Mouse (Mus musculus) ES-Bruce4 (cell line): Measurements from ENCODE around the gene Wdr17. TPM values are rescaled to one million over a fixed set of nuclear protein-coding genes. Genes with fewer than 3 reads are reported as not detected.

Experiments used
- H3K27ac ChIP-seq: 2 replicates; pipeline ENCODE4 v1.5.1; 2012; ENCODE audit warnings: low read length, inconsistent platforms; ENCODE audit not compliant: insufficient read depth
- H3K27me3 ChIP-seq: 2 replicates; pipeline ENCODE4 v1.6.1; 2012; ENCODE audit warnings: mild to moderate bottlenecking, low read length, inconsistent platforms; ENCODE audit not compliant: control insufficient read depth, poor library complexity, insufficient read depth, severe bottlenecking
- H3K36me3 ChIP-seq: 2 replicates; pipeline ENCODE4 v1.6.1; 2012; ENCODE audit warnings: inconsistent platforms, mild to moderate bottlenecking, low read length, moderate library complexity; ENCODE audit not compliant: control insufficient read depth, poor library complexity, insufficient read depth, severe bottlenecking
- H3K4me1 ChIP-seq: one replicate; pipeline ENCODE4 v1.8.1; 2011; ENCODE audit warnings: low read length; ENCODE audit not compliant: control insufficient read depth, insufficient read depth
- H3K4me3 ChIP-seq: 2 replicates; pipeline ENCODE4 v1.5.1; 2011; ENCODE audit warnings: low read depth, mild to moderate bottlenecking, low read length
- H3K9ac ChIP-seq: 2 replicates; pipeline ENCODE4 v1.6.1; 2012; ENCODE audit warnings: low read depth, mild to moderate bottlenecking, inconsistent platforms; ENCODE audit not compliant: poor library complexity, severe bottlenecking
- H3K9me3 ChIP-seq: replicated peaks from 2 replicates; pipeline ENCODE4 v1.6.1; 2012; ENCODE audit warnings: mild to moderate bottlenecking, low read length, inconsistent platforms; ENCODE audit not compliant: control insufficient read depth, poor library complexity, insufficient read depth, severe bottlenecking
- CTCF ChIP-seq: IDR thresholded peaks from one replicate; pipeline ENCODE4 v1.8.1; 2011; ENCODE audit warnings: low read depth, low read length
- EP300 ChIP-seq: IDR thresholded peaks from 2 replicates; pipeline ENCODE4 v1.6.1; 2011; ENCODE audit warnings: low read depth, low read length; ENCODE audit not compliant: insufficient read depth
- POLR2A ChIP-seq: IDR thresholded peaks from one replicate; pipeline ENCODE4 v1.8.1; 2011; ENCODE audit warnings: low read length; ENCODE audit not compliant: insufficient read depth
- polyA plus RNA-seq: library from polyadenylated mRNA; stranded (reverse); fragments of >200 nt; gene quantifications from 2 replicates; pipeline ENCODE4 v1.2.4, GENCODE M21; 2011; ENCODE audit warnings: low read depth; ENCODE audit not compliant: missing spikeins, insufficient read depth, insufficient read length

The Wdr17 gene
- polyA plus RNA-seq, 1 experiment: 0.97 TPM

DNA sequence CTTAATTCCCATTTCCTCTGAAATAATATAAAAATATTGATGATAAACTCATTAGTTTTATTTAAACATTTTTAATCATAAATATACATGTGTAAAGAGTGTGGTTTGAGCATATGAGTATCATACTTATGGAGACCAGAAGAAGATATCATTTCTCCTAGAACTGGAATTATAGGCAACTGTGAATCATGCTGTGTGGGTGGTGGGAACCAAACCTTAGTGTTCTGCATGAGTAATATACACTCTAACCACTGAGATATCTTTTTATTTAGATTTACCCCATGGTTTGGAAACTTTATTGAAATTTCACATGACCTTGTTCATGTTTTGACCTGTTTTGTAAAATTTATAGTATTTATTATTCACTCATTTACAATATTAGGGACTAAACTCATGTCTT is 68.3 kb downstream of the Wdr17 start:
- Histone ChIP-seq H3K36me3 (no peaks in the 10 kb centered on the region), H3K4me1 (no peaks in the 10 kb centered on the region), H3K27ac (no peak overlapping the region), H3K27me3 (no peaks in the 10 kb centered on the region), H3K4me3 (no peak overlapping the region), H3K9ac (no peak overlapping the region), H3K9me3 (peaks cover 6% of the 10 kb centered on the region; the same call in 1 of the 2 replicates)
- TF ChIP-seq EP300 (no peak), CTCF (no peak), POLR2A (no peak)

DNA sequence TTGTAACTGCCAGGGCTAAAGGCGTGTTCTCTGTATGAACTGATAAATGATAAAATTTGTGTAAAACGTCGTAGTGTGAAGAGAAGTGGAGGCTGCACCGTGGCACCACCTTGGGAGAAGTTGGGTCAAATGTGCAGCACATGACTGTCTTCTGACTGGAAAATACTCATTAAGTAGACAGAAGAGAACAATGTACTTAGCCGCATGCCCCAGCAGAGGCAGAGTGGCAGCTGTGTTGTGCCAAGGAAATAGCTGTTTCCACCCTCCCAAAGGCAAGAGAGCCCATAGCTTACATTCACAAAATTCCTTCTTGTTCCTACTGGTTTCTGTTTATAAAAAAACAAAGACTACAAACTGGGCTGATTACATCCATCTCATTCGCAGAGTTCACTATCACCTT is 78.8 kb downstream of the Wdr17 start:
- H3K4me1 ChIP-seq: no peaks in the 10 kb centered on the region
- H3K9me3 ChIP-seq: no peaks in the 10 kb centered on the region
- TF ChIP-seq CTCF (no peak), POLR2A (no peak), EP300 (no peak)
- H3K9ac ChIP-seq: no peak overlapping the region
- no peaks in the 10 kb centered on the region for H3K36me3 ChIP-seq
- H3K27ac ChIP-seq: no peak overlapping the region
- no peak overlapping the region for H3K4me3 ChIP-seq
- no peaks in the 10 kb centered on the region for H3K27me3 ChIP-seq

DNA sequence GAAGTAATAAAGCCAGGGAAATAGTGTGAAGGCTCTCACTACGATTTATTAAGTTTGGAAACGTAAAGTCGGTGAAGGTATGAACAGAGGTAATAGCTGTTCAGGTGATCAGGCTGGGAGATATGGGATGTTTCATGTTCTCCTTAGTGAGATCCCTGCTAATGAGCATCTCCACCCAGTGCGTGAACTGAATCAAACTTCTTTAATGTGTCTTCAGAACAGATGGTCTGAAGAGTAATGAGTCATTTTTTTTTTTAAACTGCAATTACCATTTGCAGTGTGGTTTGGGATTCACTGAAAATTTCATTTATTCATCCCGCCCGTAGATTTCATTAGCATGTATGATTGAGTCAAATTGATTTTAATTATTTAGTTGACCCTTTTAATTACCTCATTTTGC is 80.8 kb downstream of the Wdr17 start:
- no peak overlapping the region for H3K27ac ChIP-seq

DNA sequence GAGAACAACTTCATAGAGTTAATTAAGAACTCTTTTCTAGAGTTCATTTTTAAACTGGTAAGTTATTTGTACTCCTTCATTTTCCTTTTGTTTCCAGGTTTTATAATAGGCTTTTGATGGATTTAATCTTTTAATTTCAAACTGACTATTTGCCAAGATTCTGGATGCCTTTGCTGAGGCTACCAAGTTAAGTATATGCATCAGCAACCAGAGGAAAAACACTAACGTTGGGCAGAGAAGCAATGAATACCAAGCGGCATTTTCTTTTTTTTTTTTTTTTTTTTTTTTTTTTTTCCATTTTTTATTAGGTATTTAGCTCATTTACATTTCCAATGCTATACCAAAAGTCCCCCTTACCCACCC is 94.3 kb downstream of the Wdr17 start:
- no peaks in the 10 kb centered on the region for H3K36me3 ChIP-seq
- H3K4me3 ChIP-seq: no peak overlapping the region
- no peaks in the 10 kb centered on the region for H3K4me1 ChIP-seq
- H3K27ac ChIP-seq: no peak overlapping the region
- H3K9ac ChIP-seq: no peak overlapping the region
- no peaks in the 10 kb centered on the region; the same call in 1 of the 2 replicates for H3K27me3 ChIP-seq
- TF ChIP-seq POLR2A (no peak), CTCF (no peak)
- H3K9me3 ChIP-seq: no peaks in the 10 kb centered on the region

More for the DNA sequence above, 80.8 kb downstream of the Wdr17 start:
- H3K9ac ChIP-seq: no peak overlapping the region
- TF ChIP-seq CTCF (no peak), EP300 (no peak), POLR2A (no peak)
- no peak overlapping the region for H3K4me3 ChIP-seq
- no peaks in the 10 kb centered on the region for H3K9me3 ChIP-seq
- H3K27me3 ChIP-seq: no peaks in the 10 kb centered on the region
- H3K36me3 ChIP-seq: no peaks in the 10 kb centered on the region
- H3K4me1 ChIP-seq: no peaks in the 10 kb centered on the region

DNA sequence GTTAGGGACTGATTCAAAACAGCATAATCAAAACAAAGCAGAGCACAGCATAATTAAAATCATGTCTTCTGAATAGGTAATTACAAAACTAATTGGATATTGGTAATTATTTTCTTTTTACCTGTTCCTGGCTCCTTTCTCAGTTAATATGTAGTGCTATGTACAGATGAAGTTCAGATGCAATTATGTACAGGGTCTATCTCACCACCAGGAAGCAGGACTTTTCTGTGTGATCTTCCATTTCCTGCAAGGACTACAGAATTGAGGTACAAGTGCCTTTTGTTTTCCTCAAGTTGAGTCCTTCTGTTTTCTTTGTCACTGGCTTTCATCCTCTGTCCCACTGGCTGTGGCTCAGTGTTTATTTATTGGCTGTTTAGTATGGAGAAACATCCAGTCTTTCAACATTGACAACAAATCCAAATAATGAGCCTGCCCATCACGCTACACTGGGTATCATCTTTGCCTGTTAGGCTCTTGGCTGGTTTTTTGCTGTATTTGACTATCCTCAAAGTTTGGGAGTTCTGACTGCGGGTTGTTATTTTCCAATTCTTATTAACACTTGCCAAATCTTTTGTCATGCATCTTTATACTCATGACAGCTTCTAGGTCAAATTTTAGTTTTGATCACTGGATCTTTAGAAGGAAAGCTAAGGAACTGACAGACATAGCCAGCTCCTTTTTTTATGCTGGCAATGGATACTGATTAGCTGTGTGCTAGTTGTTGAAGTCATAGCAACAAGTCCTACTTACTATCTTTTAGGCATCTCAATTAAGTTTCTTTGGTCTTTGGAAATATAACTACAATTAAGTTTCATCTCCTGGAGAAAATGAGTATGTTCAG is 94.9 kb downstream of the Wdr17 start:
- Histone ChIP-seq H3K36me3 (no peaks in the 10 kb centered on the region), H3K4me3 (no peak overlapping the region)
- TF ChIP-seq EP300: no peak
- TF ChIP-seq CTCF: no peak
- no peak for TF ChIP-seq POLR2A

DNA sequence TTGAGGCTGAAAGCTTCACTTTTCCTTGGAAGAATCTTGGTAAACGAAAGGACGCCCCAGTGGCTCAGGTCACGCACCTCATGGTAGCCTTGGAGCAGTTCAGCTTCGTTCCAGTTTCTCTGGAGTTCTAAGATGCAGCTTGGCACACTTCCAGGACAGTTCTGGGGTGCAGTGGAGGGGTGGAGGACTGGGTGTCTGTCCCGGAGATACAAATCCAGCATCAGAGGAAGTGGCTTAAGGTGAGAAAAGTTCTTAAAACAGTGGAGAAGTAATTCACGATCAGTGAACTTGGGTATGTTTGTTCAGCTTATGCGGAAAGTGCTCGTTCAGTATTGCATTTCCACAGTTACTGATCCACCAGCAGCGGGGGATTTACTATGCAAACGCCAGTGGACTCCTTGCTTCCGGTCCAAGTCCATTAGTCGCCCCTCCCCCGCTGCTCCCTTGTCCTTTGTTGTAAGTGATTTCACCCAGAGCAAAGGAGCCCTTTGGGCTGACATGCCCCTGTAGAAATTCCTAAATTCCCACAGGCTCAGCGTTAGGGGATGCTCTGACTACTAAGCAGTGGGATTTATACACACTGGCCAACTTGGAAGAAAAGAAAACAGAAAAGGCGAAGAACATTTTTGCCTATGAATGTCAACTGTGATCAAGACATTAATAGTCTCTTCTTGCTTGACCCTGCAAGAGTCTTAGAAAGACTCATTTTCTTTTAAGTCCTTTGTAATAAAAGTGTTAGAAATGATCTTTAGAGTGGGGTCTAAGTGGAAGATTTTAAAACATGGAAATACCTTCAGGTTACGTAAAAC is 106.6 kb downstream of the Wdr17 start:
- TF ChIP-seq EP300: no peak
- no peak for TF ChIP-seq CTCF
- TF ChIP-seq POLR2A: no peak
- no peaks in the 10 kb centered on the region for H3K9me3 ChIP-seq
- H3K27ac ChIP-seq: no peak overlapping the region
- no peaks in the 10 kb centered on the region for H3K36me3 ChIP-seq
- no peak overlapping the region for H3K4me3 ChIP-seq
- no peaks in the 10 kb centered on the region; the same call in 1 of the 2 replicates for H3K27me3 ChIP-seq
- no peak overlapping the region for H3K9ac ChIP-seq
- H3K4me1 ChIP-seq: peaks cover 3% of the 10 kb centered on the region

More for the DNA sequence above, 94.9 kb downstream of the Wdr17 start:
- Histone ChIP-seq H3K9me3 (no peaks in the 10 kb centered on the region), H3K27me3 (no peaks in the 10 kb centered on the region; the same call in 1 of the 2 replicates), H3K27ac (no peak overlapping the region), H3K9ac (no peak overlapping the region), H3K4me1 (no peaks in the 10 kb centered on the region)
